Mouse (Mus musculus) CD4-positive, CD25-positive, alpha-beta regulatory T cell, adult 4 months (primary cell): ENCODE data around the gene Otub1. TPM values are rescaled to one million over a fixed set of nuclear protein-coding genes. Genes with fewer than 3 reads are reported as not detected.
A peak's percentile ranks its signal among the peaks of the same experiment; 100 is the strongest.

Source experiments
- ATAC-seq: one replicate; pipeline ENCODE4 v1.8.0; 2017
- polyA plus RNA-seq, 2 experiments: library from polyadenylated mRNA; unstranded; fragments of 100-300 nt; shearing (Covaris generic); gene quantifications; one replicate each; pipeline ENCODE4 v1.2.1; 2017

The Otub1 gene
- polyA plus RNA-seq: 100 to 1,000 TPM; 157 to 198 TPM

GRCm38 (mm10) chr19:7205753-7206736 is at the start of gene Otub1:
TSS of gene Otub1 (minus strand) at chr19:7206316.
- peak; percentile 92 for ATAC-seq

- ATAC-seq: no peak
Observed at GRCm38 (mm10) chr19:7246021-7246420, 39.9 kb upstream of the Otub1 start.

GRCm38 (mm10) chr19:7240782-7241690 is 34.9 kb upstream of the Otub1 start, which contains the start of gene Naa40:
TSS of gene Naa40 (minus strand) at chr19:7241183.
- peak; percentile 95 for ATAC-seq

GRCm38 (mm10) chr19:7240291-7240690 is 34.2 kb upstream of the Otub1 start:
- no peak for ATAC-seq

- ATAC-seq: no peak
Observed at GRCm38 (mm10) chr19:7239574-7239973, 33.5 kb upstream of the Otub1 start.

- ATAC-seq: no peak
Observed at GRCm38 (mm10) chr19:7236742-7237141, 30.6 kb upstream of the Otub1 start.

- ATAC-seq: no peak
Observed at GRCm38 (mm10) chr19:7236011-7236410, 29.9 kb upstream of the Otub1 start.

GRCm38 (mm10) chr19:7235461-7235860 is 29.3 kb upstream of the Otub1 start:
- no peak for ATAC-seq

- ATAC-seq: peak; percentile 90
Observed at GRCm38 (mm10) chr19:7234537-7235221, 28.6 kb upstream of the Otub1 start.

- no peak for ATAC-seq
Observed at GRCm38 (mm10) chr19:7226511-7226914, 20.4 kb upstream of the Otub1 start.

- ATAC-seq: no peak
Observed at GRCm38 (mm10) chr19:7225096-7225690, 19.1 kb upstream of the Otub1 start.

- ATAC-seq: no peak
Observed at GRCm38 (mm10) chr19:7224253-7224652, 18.1 kb upstream of the Otub1 start.

- ATAC-seq: no peak
Observed at GRCm38 (mm10) chr19:7223488-7223887, 17.4 kb upstream of the Otub1 start.

- no peak for ATAC-seq
Observed at GRCm38 (mm10) chr19:7222196-7222595, 16.1 kb upstream of the Otub1 start.

GRCm38 (mm10) chr19:7218753-7219152 is 12.6 kb upstream of the Otub1 start:
- no peak for ATAC-seq

GRCm38 (mm10) chr19:7217926-7218267 is 11.8 kb upstream of the Otub1 start:
- no peak for ATAC-seq

GRCm38 (mm10) chr19:7217162-7217925 is 11.2 kb upstream of the Otub1 start, which contains the start of gene Cox8a:
TSS of gene Cox8a (minus strand) at chr19:7217616.
- peak; percentile 100 for ATAC-seq

GRCm38 (mm10) chr19:7214484-7214883 is 8.4 kb upstream of the Otub1 start:
- ATAC-seq: no peak

- ATAC-seq: no peak
Observed at GRCm38 (mm10) chr19:7213010-7213409, 6.9 kb upstream of the Otub1 start.

GRCm38 (mm10) chr19:7212216-7212615 is 6.1 kb upstream of the Otub1 start:
- ATAC-seq: no peak
